Mouse (Mus musculus) myocyte (in vitro differentiated cells): ENCODE data around the gene Kiss1.

Experiments
- E2F4 ChIP-seq: IDR thresholded peaks from one replicate; pipeline ENCODE4 v1.6.1; 2011; ENCODE audit warnings: mild to moderate bottlenecking, control low read depth, moderate library complexity; ENCODE audit not compliant: insufficient read depth
- MAX ChIP-seq: IDR thresholded peaks from one replicate; pipeline ENCODE4 v1.6.1; 2011; ENCODE audit warnings: low read depth, mild to moderate bottlenecking, control low read depth
- MYOD1 ChIP-seq, 3 experiments: IDR thresholded peaks; one replicate each; pipeline ENCODE4 v1.6.1; 2011; ENCODE audit warnings: control low read depth in 2 of 3, low read depth in 2 of 3, mild to moderate bottlenecking in 2 of 3, moderate library complexity in 1 of 3; ENCODE audit not compliant: insufficient read length in 2 of 3, control insufficient read depth in 1 of 3
- MYOG ChIP-seq, 3 experiments: IDR thresholded peaks; one replicate each; pipeline ENCODE4 v1.6.1; 2011; ENCODE audit warnings: control low read depth in 2 of 3, low read depth in 2 of 3, mild to moderate bottlenecking in 2 of 3; ENCODE audit not compliant: insufficient read length in 2 of 3, control insufficient read depth in 1 of 3, insufficient read depth in 1 of 3
- POLR2A ChIP-seq: IDR thresholded peaks from one replicate; pipeline ENCODE4 v1.6.1; 2011; ENCODE audit warnings: low read depth, mild to moderate bottlenecking, control low read depth, moderate library complexity; ENCODE audit not compliant: insufficient read length
- USF1 ChIP-seq: IDR thresholded peaks from one replicate; pipeline ENCODE4 v1.6.1; 2011; ENCODE audit warnings: low read depth, mild to moderate bottlenecking, control low read depth, moderate library complexity

- TF ChIP-seq MYOD1 (IDR thresholded peaks at IDR 0.05; ENCODE audit: control insufficient read depth in 1 of 3, insufficient read length in 2 of 3, low read depth in 2 of 3) (no peak), MYOG (IDR thresholded peaks at IDR 0.05; ENCODE audit: control insufficient read depth in 1 of 3, insufficient read depth in 1 of 3, insufficient read length in 2 of 3, low read depth in 2 of 3) (no peak), USF1 (no peak), E2F4 (no peak), MAX (no peak), POLR2A (no peak)
These were observed 50.4 kb downstream of the Kiss1 start for GRCm38 (mm10) chr1:133372113-133372512.
